ENCODE assay signal across 8 mouse cellular contexts in genomic region chr17:34632261-34632691, GRCm38 (mm10). TPM values are rescaled to one million over a fixed set of nuclear protein-coding genes. Genes with fewer than 3 reads are reported as not detected.
DNase-seq lines count a peak whose midpoint lies in the region; ATAC-seq and TF ChIP-seq lines count a peak whose summit lies in the region.

No protein-coding gene starts in this region.

- no peak for TF ChIP-seq RAD21 in MEL (IDR thresholded peaks at IDR 0.05; ENCODE audit: low read depth, low read length)

- ATAC-seq in hindbrain, embryonic 12.5 days (ENCODE audit: low FRiP score), result no peak
- ATAC-seq in lung, postnatal 0 days, result peak; percentile 66

- TF ChIP-seq EP300 in MEL (IDR thresholded peaks at IDR 0.05; ENCODE audit: low read depth in 1 of 2, low read length in 2 of 2), result no peak
- TF ChIP-seq EP300 in lung, postnatal 0 days (IDR thresholded peaks at IDR 0.05), result no peak

- H3K9me3 ChIP-seq in MEL (replicated peaks; ENCODE audit: insufficient read depth, low read length), result no peaks in the 10 kb centered on the region
- no peaks in the 10 kb centered on the region for H3K9me3 ChIP-seq in hindbrain, embryonic 12.5 days (replicated peaks)
- no peaks in the 10 kb centered on the region for H3K9me3 ChIP-seq in lung, postnatal 0 days (ENCODE audit: low read length)

- DNase-seq in MEL (ENCODE audit: low read depth, low spot score), result peak; percentile 95
- peak; percentile 74 to 78 for DNase-seq in cerebellum, postnatal 10 days
- DNase-seq in frontal cortex, postnatal 14 days (ENCODE audit: low spot score in 2 of 2), result peak; percentile 76 to 86
- peak; percentile 74 to 80 for DNase-seq in layer of hippocampus, postnatal 25 days (ENCODE audit: extremely low spot score in 1 of 2, low spot score in 1 of 2)
- peak; percentile 76 for DNase-seq in lung, postnatal 0 days (ENCODE audit: low spot score)
- peak; percentile 63 for DNase-seq in ovary, postnatal 10 days (ENCODE audit: low spot score)
- peak; percentile 89 for DNase-seq in thymus, postnatal 25 days

- H3K79me2 ChIP-seq in MEL (ENCODE audit: control insufficient read depth, insufficient read depth, low read length, poor library complexity), result peaks cover 1% of the 10 kb centered on the region; the same call in 1 of the 2 replicates

- peak overlapping the region; percentile 48 for H3K9ac ChIP-seq in MEL (ENCODE audit: control insufficient read depth, low read depth, low read length, poor library complexity, severe bottlenecking)
- H3K9ac ChIP-seq in hindbrain, embryonic 12.5 days, result peak overlapping the region; percentile 18; the same call in 1 of the 2 replicates
- no peak overlapping the region for H3K9ac ChIP-seq in lung, postnatal 0 days (replicated peaks; ENCODE audit: low read depth)

- peak overlapping the region; percentile 88 for H3K4me2 ChIP-seq in hindbrain, embryonic 12.5 days (replicated peaks)
- H3K4me2 ChIP-seq in lung, postnatal 0 days (replicated peaks; ENCODE audit: low read depth, low read length), result peak overlapping the region; percentile 43

- H3K4me1 ChIP-seq in MEL (ENCODE audit: control insufficient read depth in 1 of 2, insufficient read depth in 2 of 2, low read length in 2 of 2), result peaks cover 0 to 24% of the 10 kb centered on the region in 2 experiments; a peak in 3 of 4 replicates
- peaks cover 50% of the 10 kb centered on the region for H3K4me1 ChIP-seq in hindbrain, embryonic 12.5 days
- H3K4me1 ChIP-seq in lung, postnatal 0 days (ENCODE audit: insufficient read depth, low read depth, low read length), result peaks cover 14% of the 10 kb centered on the region; the same call in 1 of the 2 replicates

- TF ChIP-seq POLR2A in MEL (IDR thresholded peaks at IDR 0.05; ENCODE audit: control insufficient read depth in 1 of 2, insufficient read depth in 1 of 2, low read depth in 1 of 2, low read length in 2 of 2, poor library complexity in 1 of 2), result peak in 1 of 2 experiments; percentile 45; a peak in 2 of 4 replicates

- peak overlapping the region; percentile 57 to 58 for H3K4me3 ChIP-seq in MEL (ENCODE audit: control insufficient read depth in 1 of 2, insufficient read depth in 1 of 2, low read depth in 2 of 2, low read length in 2 of 2)
- H3K4me3 ChIP-seq in hindbrain, embryonic 12.5 days, result peak overlapping the region; percentile 69
- peak overlapping the region; percentile 14 for H3K4me3 ChIP-seq in lung, postnatal 0 days (ENCODE audit: low read depth, low read length)

- WGBS in hindbrain, embryonic 12.5 days, result under 1% methylated on average over 26 of the region's 26 CpGs
- 2% methylated on average over 25 of the region's 26 CpGs for WGBS in lung, postnatal 0 days

- peaks cover 0 to 3% of the 10 kb centered on the region in 2 experiments; a peak in 2 of 4 replicates for H3K27me3 ChIP-seq in MEL (ENCODE audit: control insufficient read depth in 1 of 2, insufficient read depth in 2 of 2, low read length in 2 of 2)
- H3K27me3 ChIP-seq in hindbrain, embryonic 12.5 days, result peaks cover 61% of the 10 kb centered on the region
- peaks cover 42% of the 10 kb centered on the region for H3K27me3 ChIP-seq in lung, postnatal 0 days (replicated peaks; ENCODE audit: insufficient read depth, low read length)

- H3K27ac ChIP-seq in MEL (ENCODE audit: control insufficient read depth, low read depth, low read length), result peak overlapping the region; percentile 34; the same call in 1 of the 2 replicates
- H3K27ac ChIP-seq in hindbrain, embryonic 12.5 days, result no peak overlapping the region
- H3K27ac ChIP-seq in lung, postnatal 0 days (ENCODE audit: low read length), result no peak overlapping the region

- H3K36me3 ChIP-seq in MEL (ENCODE audit: control insufficient read depth in 1 of 2, insufficient read depth in 2 of 2, low read length in 2 of 2), result peaks cover 0 to 9% of the 10 kb centered on the region in 2 experiments; a peak in 2 of 4 replicates
- no peaks in the 10 kb centered on the region for H3K36me3 ChIP-seq in hindbrain, embryonic 12.5 days
- no peaks in the 10 kb centered on the region for H3K36me3 ChIP-seq in lung, postnatal 0 days (ENCODE audit: insufficient read depth, low read length)

- TF ChIP-seq CTCF in MEL (IDR thresholded peaks at IDR 0.05 in 2 of 3, conservative IDR thresholded peaks at IDR 0.05 in 1 of 3; ENCODE audit: control insufficient read depth in 1 of 3, insufficient read depth in 1 of 3, low read depth in 2 of 3, low read length in 3 of 3, poor library complexity in 1 of 3, severe bottlenecking in 1 of 3), result no peak
- no peak for TF ChIP-seq CTCF in lung, postnatal 0 days (IDR thresholded peaks at IDR 0.05)

TF ChIP-seq in MEL, 35 proteins besides CTCF, POLR2A, EP300 and RAD21:
- TF ChIP-seq MYB (IDR thresholded peaks at IDR 0.05; ENCODE audit: low read depth, low read length) (no peak), TCF12 (IDR thresholded peaks at IDR 0.05; ENCODE audit: low read depth, low read length) (no peak), NELFE (IDR thresholded peaks at IDR 0.05; ENCODE audit: low read depth, low read length) (no peak), GABPA (IDR thresholded peaks at IDR 0.05; ENCODE audit: low read depth, low read length) (no peak), TBP (IDR thresholded peaks at IDR 0.05; ENCODE audit: low read depth, low read length) (no peak), ZC3H11A (IDR thresholded peaks at IDR 0.05; ENCODE audit: low read depth, low read length) (no peak), MAFK (IDR thresholded peaks at IDR 0.05; ENCODE audit: borderline replicate concordance, low read depth, low read length) (no peak), ELF1 (IDR thresholded peaks at IDR 0.05; ENCODE audit: low read depth, low read length) (no peak), CHD1 (IDR thresholded peaks at IDR 0.05; ENCODE audit: low read depth, low read length) (no peak), ZMIZ1 (IDR thresholded peaks at IDR 0.05; ENCODE audit: low read depth, low read length) (no peak), ZKSCAN1 (IDR thresholded peaks at IDR 0.05; ENCODE audit: low read depth, low read length) (no peak), RCOR1 (IDR thresholded peaks at IDR 0.05; ENCODE audit: low read depth, low read length) (no peak), UBTF (IDR thresholded peaks at IDR 0.05; ENCODE audit: borderline replicate concordance, insufficient read depth, low read depth, low read length) (no peak), SIN3A (IDR thresholded peaks at IDR 0.05; ENCODE audit: low read length) (no peak), E2F4 (IDR thresholded peaks at IDR 0.05; ENCODE audit: borderline replicate concordance, low read depth, low read length) (no peak), USF1 (IDR thresholded peaks at IDR 0.05; ENCODE audit: low read depth, low read length) (no peak)
TF ChIP-seq in MEL: peak in this region for 0.

RNA-seq across cellular contexts. Expression of gene Prrt1, which starts 2.9 kb away (rescaled TPM):
- not detected in 2 replicates for total RNA-seq in MEL (2012; rRNA removed)
- polyA plus RNA-seq in MEL (2012; ENCODE audit: insufficient read depth in 1 of 2, insufficient read length in 2 of 2, low read depth in 1 of 2, low replicate concordance in 2 of 2, missing spikeins in 1 of 2), result 1 to 10 TPM in 1 of 2 experiments, not detected in 1; 1.0 TPM
- 3.0 and 3.1 TPM in 2 replicates for polyA plus RNA-seq in hindbrain, embryonic 12.5 days (2016; fragmentation: Nextera tagmentation; extraction: Ambion mirVana)
- total RNA-seq in layer of hippocampus, postnatal 25 days (2021), result 100 to 1,000 TPM; 259 to 330 TPM
- polyA plus RNA-seq in lung, postnatal 0 days (2015; fragmentation: Nextera tagmentation; extraction: Ambion mirVana), result 0.27 and 0.29 TPM in 2 replicates

RNA-seq across cellular contexts. Expression of gene Ppt2, which starts 4.0 kb away (rescaled TPM):
- 20.2 and 29.2 TPM in 2 replicates for total RNA-seq in MEL (2012; rRNA removed)
- 100 to 1,000 TPM in 1 of 2 experiments, 10 to 100 TPM in 1; 67.1 to 147 TPM for polyA plus RNA-seq in MEL (2012; ENCODE audit: insufficient read depth in 1 of 2, insufficient read length in 2 of 2, low read depth in 1 of 2, low replicate concordance in 2 of 2, missing spikeins in 1 of 2)
- 20.9 and 21.7 TPM in 2 replicates for polyA plus RNA-seq in hindbrain, embryonic 12.5 days (2016; fragmentation: Nextera tagmentation; extraction: Ambion mirVana)
- 10 to 100 TPM; 42.4 to 48.4 TPM for total RNA-seq in layer of hippocampus, postnatal 25 days (2021)
- 22.4 and 24.9 TPM in 2 replicates for polyA plus RNA-seq in lung, postnatal 0 days (2015; fragmentation: Nextera tagmentation; extraction: Ambion mirVana)

RNA-seq across cellular contexts. Expression of gene Fkbpl, which starts 12.3 kb away (rescaled TPM):
- 4.4 and 7.0 TPM in 2 replicates for total RNA-seq in MEL (2012; rRNA removed)
- polyA plus RNA-seq in MEL (2012; ENCODE audit: insufficient read depth in 1 of 2, insufficient read length in 2 of 2, low read depth in 1 of 2, low replicate concordance in 2 of 2, missing spikeins in 1 of 2), result 1 to 10 TPM in 1 of 2 experiments, not detected in 1; 6.4 TPM
- polyA plus RNA-seq in hindbrain, embryonic 12.5 days (2016; fragmentation: Nextera tagmentation; extraction: Ambion mirVana), result 15.7 and 16.2 TPM in 2 replicates
- 10 to 100 TPM; 14.1 to 14.9 TPM for total RNA-seq in layer of hippocampus, postnatal 25 days (2021)
- 12.2 and 14.5 TPM in 2 replicates for polyA plus RNA-seq in lung, postnatal 0 days (2015; fragmentation: Nextera tagmentation; extraction: Ambion mirVana)

RNA-seq across cellular contexts. Expression of gene Atf6b, which starts 14.7 kb away (rescaled TPM):
- total RNA-seq in MEL (2012; rRNA removed), result 39.6 and 45.3 TPM in 2 replicates
- 100 to 1,000 TPM in 1 of 2 experiments, not detected in 1; 101 TPM for polyA plus RNA-seq in MEL (2012; ENCODE audit: insufficient read depth in 1 of 2, insufficient read length in 2 of 2, low read depth in 1 of 2, low replicate concordance in 2 of 2, missing spikeins in 1 of 2)
- polyA plus RNA-seq in hindbrain, embryonic 12.5 days (2016; fragmentation: Nextera tagmentation; extraction: Ambion mirVana), result 114 and 119 TPM in 2 replicates
- total RNA-seq in layer of hippocampus, postnatal 25 days (2021), result 100 to 1,000 TPM in 1 of 2 experiments, 10 to 100 TPM in 1; 97.1 to 102 TPM
- 42.5 and 47.3 TPM in 2 replicates for polyA plus RNA-seq in lung, postnatal 0 days (2015; fragmentation: Nextera tagmentation; extraction: Ambion mirVana)

RNA-seq across cellular contexts. Expression of gene Egfl8, which starts 16.5 kb away (rescaled TPM):
- 0.56 and 0.89 TPM in 2 replicates for total RNA-seq in MEL (2012; rRNA removed)
- 1 to 10 TPM in 1 of 2 experiments, not detected in 1; 1.6 TPM for polyA plus RNA-seq in MEL (2012; ENCODE audit: insufficient read depth in 1 of 2, insufficient read length in 2 of 2, low read depth in 1 of 2, low replicate concordance in 2 of 2, missing spikeins in 1 of 2)
- 5.3 and 7.4 TPM in 2 replicates for polyA plus RNA-seq in hindbrain, embryonic 12.5 days (2016; fragmentation: Nextera tagmentation; extraction: Ambion mirVana)
- total RNA-seq in layer of hippocampus, postnatal 25 days (2021), result 1 to 10 TPM; 2.1 to 3.7 TPM
- polyA plus RNA-seq in lung, postnatal 0 days (2015; fragmentation: Nextera tagmentation; extraction: Ambion mirVana), result 4.4 and 5.2 TPM in 2 replicates

Comparison
In these comparisons a context has a peak if more than half of its experiments do, and no peak if none do; other contexts are left out.
1. H3K4me3 ChIP-seq: peak in every context shown above with its lines; median percentile 69 in hindbrain, embryonic 12.5 days; 58 in MEL; 14 in lung, postnatal 0 days.